Mouse (Mus musculus) intestine, embryonic 15.5 days (tissue): ENCODE measurements at regions not wholly inside any gene's neighbourhood (a gene's known extent, or its start where the extent isn't known, plus 50 kb on each side); places are given as distances from the start of the nearest gene placed in this dataset.

Source experiments
- ATAC-seq: fragments of 200-750 bp; cut with Nextera tagmentation; 2 replicates; pipeline ENCODE4 v1.8.0; 2017; ENCODE audit warnings: moderate TSS enrichment, moderate library complexity
- H3K27ac ChIP-seq: fragments of 300-500 bp; sonication (generic); 2 replicates; pipeline ENCODE4 v1.5.1; 2015; ENCODE audit warnings: mild to moderate bottlenecking, inconsistent platforms
- H3K27me3 ChIP-seq: fragments of 300-500 bp; sonication (generic); replicated peaks from 2 replicates; pipeline ENCODE4 v1.6.1; 2015; ENCODE audit warnings: inconsistent platforms
- H3K36me3 ChIP-seq: fragments of 300-500 bp; sonication (generic); 2 replicates; pipeline ENCODE4 v1.6.1; 2015; ENCODE audit warnings: inconsistent platforms
- H3K4me1 ChIP-seq: fragments of 300-500 bp; sonication (generic); replicated peaks from 2 replicates; pipeline ENCODE4 v1.6.1; 2015; ENCODE audit warnings: inconsistent platforms
- H3K4me2 ChIP-seq: fragments of 300-500 bp; sonication (generic); replicated peaks from 2 replicates; pipeline ENCODE4 v1.6.1; 2015; ENCODE audit warnings: mild to moderate bottlenecking, inconsistent platforms
- H3K4me3 ChIP-seq: fragments of 300-500 bp; sonication (generic); replicated peaks from 2 replicates; pipeline ENCODE4 v1.5.1; 2015; ENCODE audit warnings: inconsistent platforms
- H3K9ac ChIP-seq: fragments of 300-500 bp; sonication (generic); 2 replicates; pipeline ENCODE4 v1.6.1; 2015; ENCODE audit warnings: inconsistent platforms
- H3K9me3 ChIP-seq: fragments of 300-500 bp; sonication (generic); 2 replicates; pipeline ENCODE4 v1.6.1; 2016; ENCODE audit warnings: inconsistent platforms
- WGBS: fragments of 180-500 bp; shearing (Covaris S2); methylation state at CpG from one replicate; pipeline ENCODE4 v1.1.7; 2015; 5-methylcytosine and 5-hydroxymethylcytosine counted together

GRCm38 (mm10) chr3:136491683-136492082 lies 165.8 kb upstream of the Bank1 start:
- no peak for ATAC-seq
- Histone ChIP-seq H3K27ac (no peak overlapping the region), H3K4me1 (no peaks in the 10 kb centered on the region), H3K9me3 (no peaks in the 10 kb centered on the region), H3K4me2 (no peak overlapping the region), H3K36me3 (no peaks in the 10 kb centered on the region), H3K4me3 (no peak overlapping the region), H3K27me3 (no peaks in the 10 kb centered on the region), H3K9ac (no peak overlapping the region)
- WGBS: 84% methylated on average over 2 of the region's 2 CpGs

- Histone ChIP-seq H3K9me3 (no peaks in the 10 kb centered on the region), H3K4me2 (no peak overlapping the region), H3K4me3 (no peak overlapping the region), H3K4me1 (no peaks in the 10 kb centered on the region), H3K27me3 (no peaks in the 10 kb centered on the region), H3K27ac (no peak overlapping the region), H3K9ac (no peak overlapping the region), H3K36me3 (no peaks in the 10 kb centered on the region)
- WGBS: 89% methylated on average over 3 of the region's 3 CpGs
- no peak for ATAC-seq
Measured at GRCm38 (mm10) chr3:136471693-136472092, 145.8 kb upstream of the Bank1 start.

- H3K9me3 ChIP-seq: no peaks in the 10 kb centered on the region
- H3K27me3 ChIP-seq: no peaks in the 10 kb centered on the region
- no peak overlapping the region for H3K4me3 ChIP-seq
- H3K4me2 ChIP-seq: no peak overlapping the region
- no peaks in the 10 kb centered on the region for H3K4me1 ChIP-seq
- ATAC-seq: no peak
- H3K27ac ChIP-seq: no peak overlapping the region
- no peaks in the 10 kb centered on the region for H3K36me3 ChIP-seq
- H3K9ac ChIP-seq: no peak overlapping the region
- WGBS: 85% methylated on average over 3 of the region's 3 CpGs
Measured at GRCm38 (mm10) chr3:136462747-136463146, 136.9 kb upstream of the Bank1 start.

GRCm38 (mm10) chr3:136456471-136457117 lies 130.7 kb upstream of the Bank1 start:
- Histone ChIP-seq H3K27me3 (no peaks in the 10 kb centered on the region), H3K4me2 (no peak overlapping the region), H3K9me3 (no peaks in the 10 kb centered on the region), H3K9ac (no peak overlapping the region), H3K4me1 (no peaks in the 10 kb centered on the region), H3K27ac (no peak overlapping the region), H3K4me3 (no peak overlapping the region), H3K36me3 (no peaks in the 10 kb centered on the region)
- no peak for ATAC-seq
- WGBS: 82% methylated on average over 10 of the region's 10 CpGs

- Histone ChIP-seq H3K36me3 (no peaks in the 10 kb centered on the region), H3K27me3 (no peaks in the 10 kb centered on the region), H3K9me3 (no peaks in the 10 kb centered on the region), H3K9ac (no peak overlapping the region), H3K27ac (no peak overlapping the region), H3K4me1 (no peaks in the 10 kb centered on the region), H3K4me3 (no peak overlapping the region), H3K4me2 (no peak overlapping the region)
- 80% methylated on average over 7 of the region's 7 CpGs for WGBS
- no peak for ATAC-seq
Measured at GRCm38 (mm10) chr3:136455651-136456470, 130.0 kb upstream of the Bank1 start.

- H3K4me3 ChIP-seq: no peak overlapping the region
- WGBS: 82% methylated on average over 3 of the region's 3 CpGs
- H3K9ac ChIP-seq: no peak overlapping the region
- ATAC-seq: no peak
- no peaks in the 10 kb centered on the region for H3K4me1 ChIP-seq
- no peaks in the 10 kb centered on the region for H3K36me3 ChIP-seq
- H3K4me2 ChIP-seq: no peak overlapping the region
- H3K27ac ChIP-seq: no peak overlapping the region
- H3K27me3 ChIP-seq: no peaks in the 10 kb centered on the region
- no peaks in the 10 kb centered on the region for H3K9me3 ChIP-seq
Measured at GRCm38 (mm10) chr3:136454967-136455366, 129.1 kb upstream of the Bank1 start.

- Histone ChIP-seq H3K9me3 (no peaks in the 10 kb centered on the region), H3K9ac (no peak overlapping the region), H3K4me1 (no peaks in the 10 kb centered on the region), H3K4me3 (no peak overlapping the region), H3K36me3 (no peaks in the 10 kb centered on the region), H3K4me2 (no peak overlapping the region), H3K27ac (no peak overlapping the region), H3K27me3 (no peaks in the 10 kb centered on the region)
- 76% methylated on average over 9 of the region's 9 CpGs for WGBS
- no peak for ATAC-seq
Measured at GRCm38 (mm10) chr3:136450986-136451774, 125.3 kb upstream of the Bank1 start.

GRCm38 (mm10) chr3:136450361-136450895 lies 124.6 kb upstream of the Bank1 start:
- Histone ChIP-seq H3K27ac (no peak overlapping the region), H3K4me2 (no peak overlapping the region), H3K4me3 (no peak overlapping the region), H3K9me3 (no peaks in the 10 kb centered on the region), H3K9ac (no peak overlapping the region), H3K36me3 (no peaks in the 10 kb centered on the region), H3K4me1 (no peaks in the 10 kb centered on the region), H3K27me3 (no peaks in the 10 kb centered on the region)
- no peak for ATAC-seq
- 96% methylated on average over 2 of the region's 2 CpGs for WGBS

- Histone ChIP-seq H3K27ac (no peak overlapping the region), H3K4me2 (no peak overlapping the region), H3K4me1 (no peaks in the 10 kb centered on the region), H3K9ac (no peak overlapping the region), H3K27me3 (no peaks in the 10 kb centered on the region), H3K36me3 (no peaks in the 10 kb centered on the region), H3K4me3 (no peak overlapping the region), H3K9me3 (no peaks in the 10 kb centered on the region)
- 71% methylated on average over 4 of the region's 4 CpGs for WGBS
- ATAC-seq: no peak
Measured at GRCm38 (mm10) chr3:136449364-136449763, 123.5 kb upstream of the Bank1 start.

GRCm38 (mm10) chr3:136444598-136444997 lies 118.7 kb upstream of the Bank1 start:
- H3K27me3 ChIP-seq: no peaks in the 10 kb centered on the region
- H3K4me2 ChIP-seq: no peak overlapping the region
- no peaks in the 10 kb centered on the region for H3K9me3 ChIP-seq
- 57% methylated on average over 2 of the region's 2 CpGs for WGBS
- H3K4me3 ChIP-seq: no peak overlapping the region
- ATAC-seq: no peak
- H3K27ac ChIP-seq: no peak overlapping the region
- no peaks in the 10 kb centered on the region for H3K4me1 ChIP-seq
- H3K9ac ChIP-seq: no peak overlapping the region
- no peaks in the 10 kb centered on the region for H3K36me3 ChIP-seq

- Histone ChIP-seq H3K4me1 (no peaks in the 10 kb centered on the region), H3K9ac (no peak overlapping the region), H3K4me2 (no peak overlapping the region), H3K27ac (no peak overlapping the region), H3K9me3 (no peaks in the 10 kb centered on the region), H3K27me3 (no peaks in the 10 kb centered on the region), H3K36me3 (no peaks in the 10 kb centered on the region), H3K4me3 (no peak overlapping the region)
- WGBS: 79% methylated on average over 2 of the region's 2 CpGs
- ATAC-seq: no peak
Measured at GRCm38 (mm10) chr3:136442099-136442498, 116.2 kb upstream of the Bank1 start.

GRCm38 (mm10) chr3:136439907-136440645 lies 114.2 kb upstream of the Bank1 start:
- Histone ChIP-seq H3K4me2 (no peak overlapping the region), H3K9me3 (no peaks in the 10 kb centered on the region), H3K36me3 (no peaks in the 10 kb centered on the region), H3K27me3 (no peaks in the 10 kb centered on the region), H3K4me3 (no peak overlapping the region), H3K9ac (no peak overlapping the region), H3K27ac (no peak overlapping the region), H3K4me1 (no peaks in the 10 kb centered on the region)
- no peak for ATAC-seq
- 88% methylated on average over 7 of the region's 7 CpGs for WGBS
